Mouse (Mus musculus) embryonic fibroblast, embryonic 13.5 days (primary cell): ENCODE data around the gene Phex.

Source experiments
- CTCF ChIP-seq: IDR thresholded peaks from 2 replicates; pipeline ENCODE4 v1.5.1; 2011; ENCODE audit warnings: mild to moderate bottlenecking, control low read depth, low read length, moderate library complexity, borderline replicate concordance; ENCODE audit not compliant: insufficient read depth
- POLR2A ChIP-seq: IDR thresholded peaks from 2 replicates; pipeline ENCODE4 v1.6.1; 2011; ENCODE audit warnings: low read depth, mild to moderate bottlenecking, control low read depth, low read length, moderate library complexity

DNA sequence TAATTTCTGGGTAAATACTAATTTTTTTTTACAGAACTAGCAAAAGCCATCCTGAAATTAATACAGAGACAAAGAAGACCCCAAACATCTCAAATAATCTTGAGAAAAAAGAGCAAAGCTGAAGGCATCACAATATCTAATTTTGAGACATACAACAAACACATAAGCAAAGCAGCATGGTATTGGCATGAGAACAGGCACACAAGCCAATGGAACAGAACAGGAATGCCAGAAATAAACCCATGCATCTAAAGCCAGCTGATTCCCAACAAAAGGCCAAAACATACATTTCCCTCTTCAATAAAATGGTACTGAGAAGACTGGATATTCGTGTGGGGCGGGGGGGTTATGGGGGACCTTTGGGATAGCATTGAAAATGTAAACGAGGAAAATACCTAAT, 90.7 kb downstream of the Phex start:
- TF ChIP-seq CTCF: no peak
- no peak for TF ChIP-seq POLR2A
